Mouse (Mus musculus): ENCODE measurements around the gene Gins2.

GRCm38 (mm10) chr8:120630031-120630430 lies 40.9 kb upstream of the Gins2 start:
- TF ChIP-seq CTCF (conservative IDR thresholded peaks at IDR 0.05 in 1 of 2, IDR thresholded peaks at IDR 0.05 in 1 of 2; ENCODE audit: low read depth in 2 of 2, low read length in 2 of 2) = no peak
- no peak for TF ChIP-seq TCF12 (IDR thresholded peaks at IDR 0.05; ENCODE audit: low read depth, low read length)
- no peak for TF ChIP-seq SIN3A (IDR thresholded peaks at IDR 0.05; ENCODE audit: low read length)
- no peak for TF ChIP-seq ZMIZ1 (IDR thresholded peaks at IDR 0.05; ENCODE audit: low read depth, low read length)
- no peak for TF ChIP-seq MAFK (IDR thresholded peaks at IDR 0.05; ENCODE audit: insufficient replicate concordance, low read length)
- no peak for TF ChIP-seq NELFE (IDR thresholded peaks at IDR 0.05; ENCODE audit: low read depth, low read length)
- no peak for TF ChIP-seq MAX (IDR thresholded peaks at IDR 0.05; ENCODE audit: low read length)
- TF ChIP-seq POLR2A (IDR thresholded peaks at IDR 0.05; ENCODE audit: low read depth, low read length) = no peak

All from CH12.LX (cell line).